Mouse (Mus musculus): Measurements from ENCODE around the gene Hoxb9. TPM values are rescaled to one million over a fixed set of nuclear protein-coding genes. Genes with fewer than 3 reads are reported as not detected.

Hoxb9 gene
- polyA plus RNA-seq, 1 experiment: not detected

DNA sequence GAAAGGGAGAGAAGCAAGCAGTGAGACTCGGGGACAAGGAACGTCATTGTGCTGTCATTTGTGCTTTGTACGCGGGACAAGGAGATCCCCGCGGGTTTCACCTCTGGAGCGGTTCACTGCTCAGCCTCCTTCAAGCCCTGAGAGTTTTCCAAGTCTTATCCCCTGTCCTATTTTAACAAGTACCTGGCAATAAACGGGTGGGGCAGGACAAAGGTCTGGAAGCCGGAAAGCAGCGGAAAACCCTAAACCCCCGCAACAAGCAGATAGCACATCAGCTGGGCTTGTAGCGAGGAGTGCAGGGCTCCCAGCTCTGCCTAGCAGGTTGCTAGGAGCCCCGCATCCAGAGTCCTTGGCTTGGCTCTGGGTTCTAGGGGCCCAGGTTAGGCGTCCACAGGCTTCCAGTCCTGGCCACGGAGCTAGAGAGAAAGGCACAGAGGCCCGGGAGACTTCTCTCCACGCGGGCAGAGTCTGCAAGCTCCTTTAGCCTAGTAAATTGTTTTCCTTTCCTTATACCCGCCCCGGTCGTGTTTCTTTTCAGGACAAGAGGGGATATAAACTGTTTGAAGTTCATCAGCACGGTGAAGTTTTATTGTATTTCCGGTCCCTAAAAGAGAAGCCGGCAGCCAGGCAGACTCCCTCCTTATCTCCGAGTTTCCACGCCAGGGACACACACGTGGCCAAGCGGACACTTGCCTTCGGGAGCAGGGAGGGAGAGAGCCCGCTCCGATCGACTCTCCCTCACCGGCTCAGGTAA, 7.4 kb upstream of the Hoxb9 start:
- H3K27me3 ChIP-seq (ENCODE audit: control insufficient read depth, insufficient read depth, insufficient read length): peaks cover 82% of the 10 kb centered on the region
- no peaks in the 10 kb centered on the region for H3K79me3 ChIP-seq (ENCODE audit: low read depth)
- H3K79me2 ChIP-seq (ENCODE audit: control insufficient read depth, insufficient read depth): no peaks in the 10 kb centered on the region
- TF ChIP-seq MYOD1 (IDR thresholded peaks at IDR 0.05; ENCODE audit: control insufficient read depth, insufficient read length, low read depth): no peak
- TF ChIP-seq CEBPB (IDR thresholded peaks at IDR 0.05; ENCODE audit: low read depth): no peak
- no peak for TF ChIP-seq MYOG (IDR thresholded peaks at IDR 0.05; ENCODE audit: control insufficient read depth, extremely low read depth, insufficient read length)
- no peak for TF ChIP-seq FOSL1 (IDR thresholded peaks at IDR 0.05; ENCODE audit: insufficient read depth, low read length, poor library complexity, severe bottlenecking)
- TF ChIP-seq CTCF (IDR thresholded peaks at IDR 0.05; ENCODE audit: control insufficient read depth, insufficient read depth, insufficient read length): no peak
- TF ChIP-seq USF1 (IDR thresholded peaks at IDR 0.05; ENCODE audit: low read depth): no peak
- TF ChIP-seq MAX (IDR thresholded peaks at IDR 0.05): no peak
- no peaks in the 10 kb centered on the region for H3K36me3 ChIP-seq (ENCODE audit: control insufficient read depth, insufficient read depth)
- no peak overlapping the region for H3ac ChIP-seq (ENCODE audit: control insufficient read depth, insufficient read length, low read depth)
- H3K4me3 ChIP-seq (ENCODE audit: insufficient read depth, poor library complexity, severe bottlenecking): no peak overlapping the region

DNA sequence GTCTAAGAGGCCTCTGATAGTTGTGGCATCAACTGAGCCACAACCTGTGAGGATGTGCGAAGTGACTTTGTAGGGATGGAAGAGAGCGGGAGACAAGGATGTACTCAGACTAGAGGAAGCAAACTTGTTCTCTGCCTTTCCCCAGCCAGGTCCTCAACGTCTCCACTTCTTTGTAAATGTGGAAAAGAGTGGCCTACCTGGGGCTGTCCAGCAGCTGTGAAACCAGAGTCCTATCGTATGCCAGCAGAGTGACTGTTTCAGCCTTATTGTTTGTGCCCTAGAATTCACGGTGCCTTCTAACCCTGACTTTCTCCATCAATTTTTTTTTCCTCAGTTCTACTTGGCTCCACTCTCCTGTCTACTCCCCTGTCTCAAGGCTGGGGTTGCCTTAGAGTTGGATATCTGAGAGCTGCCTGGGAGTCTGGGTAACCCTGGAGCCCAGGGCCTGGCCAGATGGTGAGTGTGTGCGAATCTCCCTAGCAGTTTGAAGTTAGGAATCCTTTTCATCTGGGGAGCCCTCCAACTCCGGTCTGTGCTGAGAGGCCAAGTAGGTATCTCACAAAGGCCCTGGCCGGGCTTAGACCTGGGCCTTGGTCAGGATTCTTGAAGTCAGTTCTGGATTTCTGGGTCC, 6.8 kb upstream of the Hoxb9 start:
- TF ChIP-seq MAX (IDR thresholded peaks at IDR 0.05) (no peak), CTCF (IDR thresholded peaks at IDR 0.05; ENCODE audit: control insufficient read depth, insufficient read depth, insufficient read length) (no peak), CEBPB (IDR thresholded peaks at IDR 0.05; ENCODE audit: low read depth) (no peak), MYOD1 (IDR thresholded peaks at IDR 0.05; ENCODE audit: control insufficient read depth, insufficient read length, low read depth) (no peak), USF1 (IDR thresholded peaks at IDR 0.05; ENCODE audit: low read depth) (no peak), MYOG (IDR thresholded peaks at IDR 0.05; ENCODE audit: control insufficient read depth, extremely low read depth, insufficient read length) (no peak), FOSL1 (IDR thresholded peaks at IDR 0.05; ENCODE audit: insufficient read depth, low read length, poor library complexity, severe bottlenecking) (no peak)
- no peak overlapping the region for H3ac ChIP-seq (ENCODE audit: control insufficient read depth, insufficient read length, low read depth)
- no peaks in the 10 kb centered on the region for H3K79me2 ChIP-seq (ENCODE audit: control insufficient read depth, insufficient read depth)
- H3K36me3 ChIP-seq (ENCODE audit: control insufficient read depth, insufficient read depth): no peaks in the 10 kb centered on the region
- peaks cover 84% of the 10 kb centered on the region for H3K27me3 ChIP-seq (ENCODE audit: control insufficient read depth, insufficient read depth, insufficient read length)
- no peaks in the 10 kb centered on the region for H3K79me3 ChIP-seq (ENCODE audit: low read depth)
- no peak overlapping the region for H3K4me3 ChIP-seq (ENCODE audit: insufficient read depth, poor library complexity, severe bottlenecking)

DNA sequence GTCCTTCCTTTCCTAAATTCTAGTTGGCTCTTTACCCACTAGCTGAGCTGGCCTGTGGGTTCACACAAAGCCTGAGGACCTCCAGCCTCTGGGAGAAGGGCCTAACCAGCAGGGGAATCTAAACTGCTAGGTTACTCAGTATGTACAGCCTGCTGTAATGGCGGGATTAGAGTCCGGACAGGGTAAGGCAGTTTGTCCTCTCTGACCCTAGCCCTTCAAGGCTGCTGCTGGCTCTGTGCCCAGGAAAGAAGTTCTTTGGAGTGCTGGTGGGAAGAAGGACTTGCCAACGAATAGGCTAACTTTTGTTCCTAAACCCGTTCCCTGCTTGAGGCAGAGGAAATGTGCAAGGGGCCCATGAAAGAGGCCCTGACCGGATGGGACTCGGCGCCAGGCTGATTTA, 5.3 kb upstream of the Hoxb9 start:
- TF ChIP-seq MYOG (IDR thresholded peaks at IDR 0.05; ENCODE audit: control insufficient read depth, extremely low read depth, insufficient read length) (no peak), FOSL1 (IDR thresholded peaks at IDR 0.05; ENCODE audit: insufficient read depth, low read length, poor library complexity, severe bottlenecking) (no peak), CEBPB (IDR thresholded peaks at IDR 0.05; ENCODE audit: low read depth) (no peak), MYOD1 (IDR thresholded peaks at IDR 0.05; ENCODE audit: control insufficient read depth, insufficient read length, low read depth) (no peak), CTCF (IDR thresholded peaks at IDR 0.05; ENCODE audit: control insufficient read depth, insufficient read depth, insufficient read length) (no peak), MAX (IDR thresholded peaks at IDR 0.05) (no peak), USF1 (IDR thresholded peaks at IDR 0.05; ENCODE audit: low read depth) (no peak)
- H3ac ChIP-seq (ENCODE audit: control insufficient read depth, insufficient read length, low read depth): no peak overlapping the region
- H3K27me3 ChIP-seq (ENCODE audit: control insufficient read depth, insufficient read depth, insufficient read length): peaks cover 89% of the 10 kb centered on the region
- no peaks in the 10 kb centered on the region for H3K79me3 ChIP-seq (ENCODE audit: low read depth)
- H3K4me3 ChIP-seq (ENCODE audit: insufficient read depth, poor library complexity, severe bottlenecking): no peak overlapping the region
- no peaks in the 10 kb centered on the region for H3K79me2 ChIP-seq (ENCODE audit: control insufficient read depth, insufficient read depth)
- H3K36me3 ChIP-seq (ENCODE audit: control insufficient read depth, insufficient read depth): no peaks in the 10 kb centered on the region

DNA sequence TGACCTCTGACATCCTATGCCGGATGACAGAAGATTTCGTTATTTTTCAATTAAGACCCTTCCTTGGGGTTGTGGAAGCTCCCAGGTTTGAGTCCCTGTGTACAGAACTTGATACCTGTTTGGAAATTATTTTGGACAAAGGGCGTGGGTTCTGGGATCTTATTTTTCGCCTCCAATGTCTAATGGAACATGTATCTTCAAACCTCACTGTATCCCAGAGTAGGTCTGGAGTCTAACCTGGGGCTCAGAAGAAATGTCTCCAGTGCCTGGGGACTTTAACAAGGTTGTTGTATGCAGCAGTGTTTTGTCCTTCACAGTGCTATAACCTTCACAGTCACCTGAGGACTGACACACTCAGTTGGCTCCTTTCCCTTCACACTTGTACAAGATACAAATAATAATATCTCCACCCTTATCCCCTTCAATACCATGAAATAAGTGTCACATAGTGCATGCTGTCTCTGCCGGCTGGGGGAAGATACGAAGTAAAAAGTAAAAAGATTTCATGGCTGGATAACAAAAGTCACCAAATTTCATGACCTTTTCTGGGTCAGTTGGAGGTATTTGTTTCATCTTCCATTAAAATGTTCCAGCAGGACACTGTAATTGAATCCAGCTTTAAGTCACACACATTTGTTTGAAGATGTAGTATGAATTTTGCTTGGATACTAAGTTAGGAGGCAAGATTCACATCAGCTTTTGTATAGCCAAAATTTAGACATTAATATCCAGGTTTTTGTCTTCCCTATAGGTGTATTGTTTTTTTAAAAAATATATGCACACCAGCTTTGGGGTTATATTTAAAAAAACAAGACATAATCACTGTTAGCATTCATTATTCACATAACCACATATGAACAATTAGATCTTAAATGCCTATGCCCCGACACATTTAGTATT, 4.0 kb upstream of the Hoxb9 start:
- TF ChIP-seq USF1 (IDR thresholded peaks at IDR 0.05; ENCODE audit: low read depth) (no peak), MYOD1 (IDR thresholded peaks at IDR 0.05; ENCODE audit: control insufficient read depth, insufficient read length, low read depth) (no peak), MAX (IDR thresholded peaks at IDR 0.05) (no peak), MYOG (IDR thresholded peaks at IDR 0.05; ENCODE audit: control insufficient read depth, extremely low read depth, insufficient read length) (no peak), CTCF (IDR thresholded peaks at IDR 0.05; ENCODE audit: control insufficient read depth, insufficient read depth, insufficient read length) (no peak), FOSL1 (IDR thresholded peaks at IDR 0.05; ENCODE audit: insufficient read depth, low read length, poor library complexity, severe bottlenecking) (no peak), CEBPB (IDR thresholded peaks at IDR 0.05; ENCODE audit: low read depth) (no peak)
- Histone ChIP-seq H3K27me3 (ENCODE audit: control insufficient read depth, insufficient read depth, insufficient read length) (peaks cover 91% of the 10 kb centered on the region), H3K4me3 (ENCODE audit: insufficient read depth, poor library complexity, severe bottlenecking) (no peak overlapping the region), H3K79me2 (ENCODE audit: control insufficient read depth, insufficient read depth) (no peaks in the 10 kb centered on the region), H3ac (ENCODE audit: control insufficient read depth, insufficient read length, low read depth) (no peak overlapping the region), H3K36me3 (ENCODE audit: control insufficient read depth, insufficient read depth) (no peaks in the 10 kb centered on the region), H3K79me3 (ENCODE audit: low read depth) (no peaks in the 10 kb centered on the region)

DNA sequence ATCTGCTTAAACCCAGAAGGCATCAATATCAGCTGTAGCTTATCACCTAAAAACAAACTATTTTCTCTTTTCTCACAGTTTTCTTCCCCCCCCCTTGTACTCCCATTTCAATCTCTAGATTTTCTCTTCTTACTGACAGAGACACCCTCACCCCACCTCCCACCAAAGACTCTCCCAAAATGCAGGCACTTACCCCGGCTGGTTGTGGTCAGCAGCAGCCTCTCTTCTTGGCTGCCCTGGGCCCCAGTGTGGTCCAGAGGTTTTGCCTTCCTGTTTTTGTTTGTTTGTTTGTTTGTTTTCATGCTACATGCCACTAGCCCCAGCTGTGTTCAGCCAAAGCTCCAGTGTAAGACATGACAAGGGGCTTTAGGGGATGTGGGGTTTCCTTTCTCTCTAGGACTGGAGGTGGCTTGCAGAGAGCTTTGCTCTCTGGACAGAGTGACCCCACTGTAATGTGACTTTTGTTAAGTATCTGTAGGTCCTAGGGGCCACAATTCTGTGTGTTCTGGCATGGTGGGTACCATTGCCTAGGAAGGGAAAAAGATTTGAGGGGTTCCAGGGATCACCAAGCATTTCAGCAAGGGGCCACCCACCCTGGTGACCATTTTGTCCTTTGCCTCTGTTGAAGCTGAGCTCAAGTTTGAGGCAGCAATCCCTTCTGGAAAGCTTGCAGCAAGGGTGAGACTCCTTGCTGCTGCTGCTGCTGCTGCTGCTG, 3.1 kb upstream of the Hoxb9 start:
- no peak for TF ChIP-seq CEBPB (IDR thresholded peaks at IDR 0.05; ENCODE audit: low read depth)
- no peak for TF ChIP-seq MYOG (IDR thresholded peaks at IDR 0.05; ENCODE audit: control insufficient read depth, extremely low read depth, insufficient read length)
- no peak for TF ChIP-seq CTCF (IDR thresholded peaks at IDR 0.05; ENCODE audit: control insufficient read depth, insufficient read depth, insufficient read length)
- TF ChIP-seq MAX (IDR thresholded peaks at IDR 0.05): no peak
- no peak for TF ChIP-seq MYOD1 (IDR thresholded peaks at IDR 0.05; ENCODE audit: control insufficient read depth, insufficient read length, low read depth)
- no peak for TF ChIP-seq FOSL1 (IDR thresholded peaks at IDR 0.05; ENCODE audit: insufficient read depth, low read length, poor library complexity, severe bottlenecking)
- Histone ChIP-seq H3K79me3 (ENCODE audit: low read depth) (no peaks in the 10 kb centered on the region), H3K79me2 (ENCODE audit: control insufficient read depth, insufficient read depth) (no peaks in the 10 kb centered on the region), H3K36me3 (ENCODE audit: control insufficient read depth, insufficient read depth) (no peaks in the 10 kb centered on the region), H3ac (ENCODE audit: control insufficient read depth, insufficient read length, low read depth) (no peak overlapping the region), H3K27me3 (ENCODE audit: control insufficient read depth, insufficient read depth, insufficient read length) (peaks cover 91% of the 10 kb centered on the region), H3K4me3 (ENCODE audit: insufficient read depth, poor library complexity, severe bottlenecking) (no peak overlapping the region)

Measured in C2C12 (cell line).